Mouse (Mus musculus): ENCODE results near the gene Supt6.

DNA sequence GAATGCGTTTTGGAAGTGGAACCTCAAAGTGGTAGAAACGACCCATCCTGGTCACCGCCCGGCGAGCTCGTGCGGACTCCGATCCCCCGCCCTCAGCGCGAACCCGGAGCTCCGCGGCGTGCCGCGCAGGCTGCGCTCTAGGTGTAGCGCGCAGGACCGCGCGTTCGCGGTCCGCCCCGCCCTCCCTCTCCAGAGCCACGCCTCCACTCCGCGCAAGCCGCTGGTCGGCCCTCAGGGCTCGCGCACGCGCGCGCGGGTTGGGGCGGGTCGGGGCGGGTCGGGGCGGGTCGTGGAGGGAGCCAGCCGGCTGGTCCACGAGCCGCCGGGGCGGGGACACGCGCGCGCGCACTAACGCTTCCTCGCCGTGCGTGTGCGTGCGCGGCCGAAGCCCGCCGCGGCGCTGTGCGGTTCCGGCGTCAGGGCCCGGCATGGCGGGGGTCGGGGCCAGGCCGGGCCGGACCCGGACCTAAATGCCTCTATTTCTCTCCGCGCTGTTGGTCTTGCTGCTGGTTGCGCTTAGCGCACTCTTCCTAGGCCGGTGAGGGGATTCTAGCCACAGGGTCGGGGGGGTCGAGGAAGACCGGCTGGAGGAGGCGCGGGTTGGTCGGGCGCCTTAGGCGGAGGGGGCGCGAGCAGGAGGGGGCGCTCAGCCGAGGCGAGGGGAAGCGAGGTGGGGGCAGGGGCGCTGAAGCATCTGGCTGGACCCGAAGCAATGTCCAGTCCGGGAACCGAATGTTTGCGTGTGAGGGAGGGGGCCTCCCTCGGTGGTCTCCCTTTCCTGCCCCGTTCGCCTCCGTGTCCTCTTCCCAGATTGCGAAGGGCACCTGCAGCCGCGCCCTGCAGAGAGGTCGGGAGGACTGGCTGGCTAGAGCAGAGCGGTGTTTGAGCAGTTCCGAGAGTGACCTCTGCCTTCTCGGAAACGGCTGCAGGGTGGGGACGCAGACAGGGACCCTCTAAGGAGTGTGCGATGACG lies 15.9 kb upstream of the Supt6 start, which contains the start of gene 2610507B11Rik:
- TF ChIP-seq CTCF (IDR thresholded peaks at IDR 0.05; ENCODE audit: low read depth) (no peak; the same call in 1 of the 2 replicates), EP300 (IDR thresholded peaks at IDR 0.05; ENCODE audit: low read depth) (no peak)

All from liver, embryonic 14.5 days (tissue).